Mouse (Mus musculus): ENCODE results near the gene Slpi.

Gene Slpi

GRCm38 (mm10) chr2:164421979-164422378, 33.1 kb upstream of the Slpi start:
- in situ Hi-C loops (cut with MboI, MseI): loop anchor here (10.0 kb wide), 1 partner anchor 303 kb away; no protein-coding TSS in a partner anchor

GRCm38 (mm10) chr2:164421306-164421705, 32.4 kb upstream of the Slpi start:
- in situ Hi-C loops (cut with MboI, MseI): loop anchor here (10.0 kb wide), 1 partner anchor 303 kb away; no protein-coding TSS in a partner anchor

DNA sequence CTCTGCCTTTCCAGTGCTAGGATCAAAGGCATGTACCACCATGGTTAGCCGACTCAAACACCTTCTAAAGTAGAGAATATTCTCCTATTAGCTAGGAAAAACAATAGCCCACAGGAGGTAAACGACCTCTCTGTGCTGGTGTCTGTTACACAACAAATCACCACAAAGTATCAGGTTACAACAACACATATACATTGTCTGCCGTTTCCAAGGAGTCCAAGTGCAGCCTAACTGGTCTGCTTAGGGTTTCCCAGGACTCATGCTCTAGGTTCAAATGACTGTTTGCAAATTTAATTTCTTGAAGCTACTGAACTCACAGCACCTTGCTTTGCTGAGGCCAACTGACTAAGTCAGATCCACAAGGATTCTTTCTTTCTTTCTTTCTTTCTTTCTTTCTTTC, 30.6 kb upstream of the Slpi start:
- in situ Hi-C loops (cut with MboI, MseI): no loop called here

DNA sequence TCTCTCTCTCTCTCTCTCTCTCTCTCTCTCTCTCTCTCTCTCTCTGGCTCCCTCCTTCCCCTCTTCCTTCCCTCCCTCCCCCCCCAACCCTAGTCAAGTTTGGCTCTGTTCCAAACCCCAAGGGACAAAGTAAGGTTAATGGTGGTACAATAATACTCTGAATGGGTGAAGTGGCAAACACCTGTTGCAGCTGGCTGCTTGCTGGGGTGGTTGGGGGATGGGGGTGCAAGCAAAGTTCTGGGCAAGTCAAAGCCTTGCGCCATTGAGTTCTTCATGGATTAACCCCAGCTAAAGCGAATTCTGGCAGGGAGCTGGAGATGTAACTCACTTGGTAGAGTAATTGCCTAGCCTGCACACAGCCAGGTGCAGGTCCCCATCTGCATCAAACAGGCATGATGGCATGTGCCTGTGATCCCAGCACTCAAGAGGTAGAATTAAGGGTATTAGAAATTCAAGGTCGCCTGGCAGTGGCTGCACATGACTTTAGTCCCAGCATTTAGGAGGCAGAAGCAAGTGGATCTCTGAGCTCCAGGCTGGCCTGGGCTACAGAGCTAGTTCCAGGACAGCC, 29.5 kb upstream of the Slpi start:
- in situ Hi-C loops (cut with MboI, MseI): no loop called here

- in situ Hi-C loops (cut with MboI, MseI): no loop called here
These were observed 28.3 kb upstream of the Slpi start for GRCm38 (mm10) chr2:164417198-164417597.

DNA sequence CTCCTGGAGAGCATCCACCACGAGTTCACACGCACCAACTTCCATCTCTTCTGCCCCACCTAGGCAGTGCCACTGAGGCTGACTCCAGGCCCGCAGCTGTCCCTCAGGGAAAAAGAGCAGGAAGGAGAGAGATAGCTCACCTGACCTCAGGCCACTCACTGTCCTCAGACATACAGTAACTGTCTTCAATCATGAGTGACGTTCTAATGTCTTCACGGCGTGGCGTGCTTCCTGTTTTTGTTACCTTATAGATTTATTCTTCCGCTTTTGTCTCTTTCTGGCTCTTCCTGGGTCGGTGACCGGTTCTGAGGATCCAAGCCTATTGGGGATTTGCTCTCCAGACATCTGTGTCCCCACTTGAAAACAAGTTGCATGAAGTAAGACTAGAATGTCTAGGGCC, 25.7 kb upstream of the Slpi start:
- in situ Hi-C loops (cut with MboI, MseI): no loop called here

DNA sequence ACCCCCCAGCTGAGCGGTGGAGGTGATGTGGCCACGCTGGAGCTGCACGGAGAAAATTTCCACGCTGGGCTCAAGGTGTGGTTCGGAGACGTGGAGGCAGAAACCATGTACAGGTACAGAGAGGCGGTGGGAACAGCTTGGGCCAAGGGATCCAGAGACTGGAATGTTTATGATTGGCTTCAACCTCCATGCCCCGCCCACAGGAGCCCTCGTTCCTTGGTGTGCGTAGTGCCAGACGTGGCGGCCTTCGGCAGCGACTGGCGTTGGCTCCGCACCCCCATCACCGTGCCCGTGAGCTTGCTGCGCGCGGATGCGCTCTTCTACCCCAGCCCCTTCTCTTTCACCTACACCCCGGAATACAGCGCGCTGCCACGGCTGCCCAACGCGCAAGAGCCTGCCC, 25.3 kb upstream of the Slpi start:
- in situ Hi-C loops (cut with MboI, MseI): no loop called here

GRCm38 (mm10) chr2:164407708-164408107, 18.8 kb upstream of the Slpi start:
- in situ Hi-C loops (cut with MboI, MseI): no loop called here

DNA sequence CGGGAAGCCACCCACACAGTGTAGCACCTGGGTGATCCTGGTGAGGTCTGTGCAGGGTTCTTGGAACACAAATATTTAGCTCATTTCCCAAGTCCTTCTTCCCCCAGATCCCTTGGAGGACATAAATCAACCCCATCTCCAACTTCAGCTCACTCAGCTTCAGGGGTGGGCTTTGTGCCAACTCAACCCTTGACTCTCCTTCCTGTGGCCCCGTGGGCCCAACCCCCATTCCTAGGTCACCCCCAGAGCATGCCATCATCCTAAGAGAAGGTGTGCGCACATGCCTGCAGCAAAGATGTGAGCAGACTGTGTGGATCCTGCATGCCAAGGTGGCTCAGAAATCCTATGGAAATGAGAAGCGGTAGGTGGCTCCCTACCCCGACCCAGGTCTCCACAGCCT, 16.6 kb upstream of the Slpi start:
- in situ Hi-C loops (cut with MboI, MseI): no loop called here

GRCm38 (mm10) chr2:164405060-164405459, 16.2 kb upstream of the Slpi start, which contains the start of gene Matn4:
TSS of gene Matn4 (minus strand) at chr2:164405160.
- in situ Hi-C loops (cut with MboI, MseI): no loop called here

GRCm38 (mm10) chr2:164404082-164404990, 15.4 kb upstream of the Slpi start:
- in situ Hi-C loops (cut with MboI, MseI): no loop called here

- in situ Hi-C loops (cut with MboI, MseI): no loop called here
These were observed 14.6 kb upstream of the Slpi start for GRCm38 (mm10) chr2:164403396-164404081.

- in situ Hi-C loops (cut with MboI, MseI): no loop called here
These were observed 14.0 kb upstream of the Slpi start, which contains the start of gene Rbpjl for GRCm38 (mm10) chr2:164402906-164403305. TSS of gene Rbpjl (plus strand) at chr2:164403141.

- in situ Hi-C loops (cut with MboI, MseI): no loop called here
These were observed 8.0 kb upstream of the Slpi start for GRCm38 (mm10) chr2:164396911-164397310.

- in situ Hi-C loops (cut with MboI, MseI): no loop called here
These were observed 7.2 kb upstream of the Slpi start for GRCm38 (mm10) chr2:164396076-164396475.

DNA sequence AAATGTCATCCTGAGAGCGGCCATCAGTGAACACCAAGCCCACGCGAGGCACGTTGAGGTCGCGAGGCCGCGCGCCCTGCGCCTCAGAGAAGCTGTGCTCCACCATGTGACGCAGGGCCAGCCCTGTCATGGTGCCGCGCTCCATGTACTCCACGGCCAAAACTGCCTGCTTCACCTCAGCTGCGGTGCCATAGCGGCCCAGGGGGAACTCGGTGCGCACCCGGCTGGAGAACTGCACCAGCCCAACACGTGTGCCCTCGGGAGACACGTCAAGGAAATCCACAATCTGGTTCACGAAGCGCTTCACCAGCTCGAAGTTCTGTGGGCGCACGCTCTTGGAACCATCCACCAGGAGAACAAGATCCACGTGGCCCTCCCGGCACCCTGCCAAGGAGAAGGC, 4.2 kb upstream of the Slpi start:
- in situ Hi-C loops (cut with MboI, MseI): no loop called here

DNA sequence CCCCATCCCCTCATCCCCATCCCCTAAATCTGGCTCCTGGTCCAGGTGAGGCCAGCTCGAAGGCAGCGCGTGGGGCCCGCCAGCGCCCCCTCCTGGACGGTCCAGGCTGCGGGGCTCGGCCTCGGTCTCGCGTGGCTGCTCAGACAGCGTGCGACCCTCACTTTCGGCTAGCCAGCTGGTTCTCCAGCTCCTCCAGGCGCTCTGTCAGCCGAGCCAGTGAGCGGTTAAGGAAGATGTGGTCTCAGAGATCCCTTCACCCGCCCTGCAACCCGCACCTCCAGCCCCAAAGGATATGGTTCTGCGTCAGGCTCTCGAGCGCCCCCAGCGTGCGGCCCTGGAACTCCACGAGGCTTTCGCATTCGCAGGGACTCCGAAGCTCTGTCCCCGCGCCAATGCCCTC, 604 bp upstream of the Slpi start:
- in situ Hi-C loops (cut with MboI, MseI): loop anchor here (10.0 kb wide), 1 partner anchor 1395 kb away; no protein-coding TSS in a partner anchor

- in situ Hi-C loops (cut with MboI, MseI): loop anchor here (10.0 kb wide), 1 partner anchor 1398 kb away; no protein-coding TSS in a partner anchor
These were observed 1.9 kb downstream of the Slpi start for GRCm38 (mm10) chr2:164386953-164387352.

- in situ Hi-C loops (cut with MboI, MseI): loop anchor here (10.0 kb wide), 1 partner anchor 1399 kb away; no protein-coding TSS in a partner anchor
These were observed 2.8 kb downstream of the Slpi start for GRCm38 (mm10) chr2:164385927-164386763.

DNA sequence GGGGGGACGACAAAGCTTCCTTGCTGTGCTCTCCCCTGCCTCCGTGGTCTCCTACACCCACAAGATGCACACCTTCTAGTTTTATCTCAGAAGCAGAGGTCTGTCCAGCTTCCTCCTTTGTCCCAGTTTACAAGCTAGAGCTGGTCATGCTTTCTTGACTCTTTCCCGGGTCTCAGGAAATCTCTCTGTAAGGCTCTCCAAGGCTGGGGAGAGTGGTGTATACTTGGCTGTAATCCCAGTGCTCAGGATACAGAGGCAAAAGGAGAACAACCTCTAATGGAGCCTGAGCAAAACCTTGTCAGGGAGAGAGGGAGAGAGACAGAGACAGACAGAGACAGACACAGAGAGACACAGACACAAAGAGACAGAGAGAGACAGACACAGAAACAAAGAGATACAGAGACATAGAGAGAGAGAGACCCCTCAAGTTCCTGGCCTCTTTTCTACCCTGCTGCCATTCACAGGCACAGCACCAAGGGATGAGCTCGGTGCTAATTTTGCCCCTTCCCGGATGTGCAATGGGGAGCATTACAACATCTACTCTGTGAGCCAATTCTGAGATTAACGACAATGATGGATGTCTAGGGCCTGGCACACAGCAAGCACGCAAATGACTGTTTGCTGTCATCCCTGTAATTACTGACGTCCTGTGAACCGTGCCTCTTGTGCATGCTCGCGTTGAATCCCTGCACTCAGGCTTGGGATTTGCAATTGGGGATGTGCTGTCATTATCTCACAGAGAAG, 5.1 kb downstream of the Slpi start:
- in situ Hi-C loops (cut with MboI, MseI): loop anchor here (10.0 kb wide), 1 partner anchor 1401 kb away; no protein-coding TSS in a partner anchor
